Comparison of ENCODE assay signal across 8 mouse cellular contexts in genomic region chr7:49246584-49247481, GRCm38 (mm10).
DNase-seq lines count a peak whose midpoint lies in the region; ATAC-seq lines count a peak whose summit lies in the region.

No protein-coding gene starts in this region.

- WGBS in kidney, embryonic 16.5 days = 3% methylated on average over 50 of the region's 50 CpGs
- WGBS in forebrain, embryonic 10.5 days = 3% methylated on average over 50 of the region's 50 CpGs
- 2% methylated on average over 50 of the region's 50 CpGs for WGBS in intestine, embryonic 16.5 days
- 3% methylated on average over 50 of the region's 50 CpGs for WGBS in midbrain, embryonic 14.5 days

- peaks cover 21% of the 10 kb centered on the region for H3K27me3 ChIP-seq in kidney, embryonic 16.5 days (ENCODE audit: insufficient read depth, low read length)
- H3K27me3 ChIP-seq in forebrain, embryonic 10.5 days (ENCODE audit: poor library complexity, severe bottlenecking) = peaks cover 73% of the 10 kb centered on the region
- H3K27me3 ChIP-seq in intestine, embryonic 16.5 days (replicated peaks; ENCODE audit: control insufficient read depth, insufficient read depth, low read length) = peaks cover 9% of the 10 kb centered on the region; the same call in 1 of the 2 replicates
- peaks cover 17% of the 10 kb centered on the region; the same call in 1 of the 2 replicates for H3K27me3 ChIP-seq in midbrain, embryonic 14.5 days (ENCODE audit: control insufficient read depth, insufficient read depth, low read length)

- intact Hi-C loops in gastrocnemius, postnatal 14 days (cut with DNase I; ENCODE audit: low total_unique reads) = loop anchor here (10.0 kb wide), 1 partner anchor 112 kb away; no protein-coding TSS in a partner anchor

- H3K4me3 ChIP-seq in kidney, embryonic 16.5 days (ENCODE audit: low read length) = peak overlapping the region; percentile 63
- H3K4me3 ChIP-seq in forebrain, embryonic 10.5 days = peak overlapping the region; percentile 66
- peak overlapping the region; percentile 73 for H3K4me3 ChIP-seq in intestine, embryonic 16.5 days (ENCODE audit: low read length)
- H3K4me3 ChIP-seq in midbrain, embryonic 14.5 days (replicated peaks; ENCODE audit: low read depth, low read length) = peak overlapping the region; percentile 55

- no peak for ATAC-seq in kidney, embryonic 16.5 days (ENCODE audit: low FRiP score, low TSS enrichment)
- ATAC-seq in intestine, embryonic 16.5 days = no peak
- ATAC-seq in midbrain, embryonic 14.5 days (ENCODE audit: low FRiP score, low TSS enrichment) = no peak

- peak overlapping the region; percentile 62 for H3K9ac ChIP-seq in kidney, embryonic 16.5 days (replicated peaks; ENCODE audit: low read length)
- H3K9ac ChIP-seq in intestine, embryonic 16.5 days (ENCODE audit: low read depth, low read length) = peak overlapping the region; percentile 74
- peak overlapping the region; percentile 73 for H3K9ac ChIP-seq in midbrain, embryonic 14.5 days (replicated peaks; ENCODE audit: low read length)

- H3K27ac ChIP-seq in kidney, embryonic 16.5 days (ENCODE audit: low read length) = no peak overlapping the region
- H3K27ac ChIP-seq in forebrain, embryonic 10.5 days = no peak overlapping the region
- no peak overlapping the region for H3K27ac ChIP-seq in intestine, embryonic 16.5 days (ENCODE audit: low read length)
- H3K27ac ChIP-seq in midbrain, embryonic 14.5 days (replicated peaks; ENCODE audit: low read depth, low read length) = peak overlapping the region; percentile 78

- no peaks in the 10 kb centered on the region for H3K9me3 ChIP-seq in kidney, embryonic 16.5 days (ENCODE audit: low read length)
- H3K9me3 ChIP-seq in forebrain, embryonic 10.5 days = no peaks in the 10 kb centered on the region
- H3K9me3 ChIP-seq in intestine, embryonic 16.5 days (ENCODE audit: control insufficient read depth, low read length) = no peaks in the 10 kb centered on the region
- H3K9me3 ChIP-seq in midbrain, embryonic 14.5 days (ENCODE audit: control insufficient read depth, low read length) = no peaks in the 10 kb centered on the region

- no peaks in the 10 kb centered on the region for H3K36me3 ChIP-seq in kidney, embryonic 16.5 days (ENCODE audit: insufficient read depth, low read length)
- H3K36me3 ChIP-seq in forebrain, embryonic 10.5 days (replicated peaks) = no peaks in the 10 kb centered on the region
- no peaks in the 10 kb centered on the region for H3K36me3 ChIP-seq in intestine, embryonic 16.5 days (ENCODE audit: control insufficient read depth, insufficient read depth, low read length)
- H3K36me3 ChIP-seq in midbrain, embryonic 14.5 days (ENCODE audit: control insufficient read depth, insufficient read depth, low read length) = no peaks in the 10 kb centered on the region

- H3K4me2 ChIP-seq in kidney, embryonic 16.5 days (replicated peaks; ENCODE audit: low read depth, low read length) = peak overlapping the region; percentile 98
- peak overlapping the region; percentile 98 for H3K4me2 ChIP-seq in intestine, embryonic 16.5 days (ENCODE audit: low read depth, low read length)
- H3K4me2 ChIP-seq in midbrain, embryonic 14.5 days (ENCODE audit: low read length) = peak overlapping the region; percentile 99

- peaks cover 57% of the 10 kb centered on the region for H3K4me1 ChIP-seq in kidney, embryonic 16.5 days (ENCODE audit: insufficient read depth, low read length)
- peaks cover 26% of the 10 kb centered on the region for H3K4me1 ChIP-seq in forebrain, embryonic 10.5 days
- peaks cover 30% of the 10 kb centered on the region for H3K4me1 ChIP-seq in intestine, embryonic 16.5 days (ENCODE audit: control insufficient read depth, insufficient read depth, low read length)
- H3K4me1 ChIP-seq in midbrain, embryonic 14.5 days (ENCODE audit: control insufficient read depth, insufficient read depth, low read length) = peaks cover 21% of the 10 kb centered on the region

- no peak for DNase-seq in kidney, adult 18-20 months
- DNase-seq in NIH3T3 (ENCODE audit: low read depth) = peak; percentile 49
- DNase-seq in forebrain, embryonic 10.5 days (ENCODE audit: extremely low spot score, low spot score) = no peak
- DNase-seq in midbrain, embryonic 14.5 days = no peak
- DNase-seq in gastrocnemius, postnatal 14 days = no peak
- no peak for DNase-seq in frontal cortex, postnatal 25 days (ENCODE audit: low spot score in 2 of 2)
